Mouse (Mus musculus) left cerebral cortex, adult 18-20 months (tissue): ENCODE measurements at regions not wholly inside any gene's neighbourhood (a gene's known extent, or its start where the extent isn't known, plus 50 kb on each side); places are given as distances from the start of the nearest gene placed in this dataset.
"Not testable (repeated sequence)": the region's sequence is repeated elsewhere in the genome, so short reads cannot be mapped to it uniquely, and the experiment has no call there.

Experiments used
- DNase-seq, 2 experiments: peaks; one replicate each; pipeline ENCODE4 v3.0.0; 2021 to 2022; ENCODE audit warnings: low spot score in 2 of 2, mixed read lengths in 1 of 2

DNA sequence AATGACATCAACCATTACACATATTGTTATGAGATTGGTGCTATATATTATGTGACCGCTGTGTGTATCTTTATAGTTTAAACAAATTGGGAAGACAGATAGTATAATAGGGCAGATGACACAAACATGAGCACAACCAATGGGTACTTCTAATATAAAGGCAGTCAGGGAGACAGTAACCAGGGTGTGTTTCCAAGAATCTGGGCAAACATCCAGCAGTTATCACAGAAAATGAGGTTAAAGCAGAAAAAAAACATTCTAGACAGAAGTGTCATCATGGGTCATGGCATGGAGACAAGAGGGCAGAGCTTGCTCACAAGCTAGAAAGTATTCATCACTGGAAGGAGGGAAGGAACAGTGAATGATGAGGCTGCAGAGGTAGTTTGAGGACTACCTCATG, 129.8 kb upstream of the Arhgap42 start:
- no peak for DNase-seq

DNA sequence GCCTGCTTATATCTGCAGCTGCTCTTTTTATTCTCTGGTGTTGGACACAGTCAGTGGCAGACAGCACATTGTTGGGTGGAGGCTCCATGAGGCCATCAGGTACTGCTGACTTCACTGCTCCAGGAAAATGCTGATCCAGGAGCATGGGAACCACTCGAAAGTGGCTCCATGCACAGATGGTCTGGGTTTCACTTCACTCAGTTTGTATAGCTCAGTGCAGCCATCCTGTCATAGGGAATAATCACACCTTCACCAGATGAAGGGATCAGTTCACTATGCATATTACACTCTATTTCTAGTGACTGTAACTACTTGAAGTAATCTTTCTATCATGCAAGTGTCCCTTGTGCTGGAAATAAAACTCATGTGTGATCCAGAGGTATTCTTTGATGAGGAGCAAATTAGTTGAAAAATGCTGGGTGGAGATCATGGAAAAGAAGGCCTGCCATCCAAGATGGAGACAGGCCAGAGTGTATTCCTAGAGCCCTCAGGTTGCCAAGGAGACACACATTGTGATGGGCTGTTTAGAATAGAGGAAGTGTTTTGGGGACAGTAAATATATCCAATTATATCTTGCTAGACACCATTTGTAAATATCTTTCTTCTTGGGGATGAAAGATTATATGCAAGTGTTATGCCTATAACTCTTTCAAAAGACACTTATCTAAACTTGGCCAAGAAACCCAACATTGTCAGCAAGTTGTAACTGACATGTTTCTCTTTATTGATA, 103.7 kb upstream of the Arhgap42 start:
- DNase-seq = no peak

DNA sequence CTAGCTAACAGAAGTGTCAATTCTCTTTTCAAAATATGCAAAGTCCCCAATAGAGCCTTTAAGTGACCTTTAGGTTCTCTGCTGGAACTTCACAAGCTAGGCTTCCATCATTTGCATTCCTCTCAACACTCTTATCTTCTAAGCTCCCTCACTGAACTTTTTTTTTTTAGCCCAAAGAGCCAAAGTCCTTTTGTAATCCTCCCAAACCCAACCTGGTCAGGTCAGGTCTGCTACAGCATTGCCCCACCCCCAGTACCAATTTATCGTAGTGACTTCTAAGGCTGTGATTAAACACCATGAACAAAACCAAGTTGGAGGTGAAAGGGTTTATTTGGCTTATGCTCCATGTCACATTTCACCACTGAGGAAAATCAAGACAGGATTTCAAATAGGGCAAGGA, 79.7 kb upstream of the Arhgap42 start:
- no peak for DNase-seq

DNA sequence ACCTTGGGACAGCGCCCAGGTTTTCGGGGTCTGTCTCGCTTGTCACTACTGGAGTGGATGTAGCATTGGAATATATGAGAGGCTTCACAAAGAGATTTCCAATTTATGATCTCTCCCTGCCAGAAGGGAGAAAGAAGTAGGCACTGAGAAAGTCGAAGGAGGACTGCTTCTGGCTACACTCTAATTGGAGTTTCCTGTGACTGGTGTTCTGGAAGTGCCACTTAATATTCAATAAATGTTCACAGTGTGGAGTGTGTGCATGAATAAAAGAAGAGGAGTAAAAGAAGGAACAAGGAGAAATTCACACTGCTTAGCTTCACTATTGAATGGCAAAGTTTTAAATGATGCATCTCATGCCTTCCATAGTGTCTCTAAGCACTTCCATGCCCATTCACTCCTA, 77.1 kb upstream of the Arhgap42 start:
- DNase-seq = no peak

DNA sequence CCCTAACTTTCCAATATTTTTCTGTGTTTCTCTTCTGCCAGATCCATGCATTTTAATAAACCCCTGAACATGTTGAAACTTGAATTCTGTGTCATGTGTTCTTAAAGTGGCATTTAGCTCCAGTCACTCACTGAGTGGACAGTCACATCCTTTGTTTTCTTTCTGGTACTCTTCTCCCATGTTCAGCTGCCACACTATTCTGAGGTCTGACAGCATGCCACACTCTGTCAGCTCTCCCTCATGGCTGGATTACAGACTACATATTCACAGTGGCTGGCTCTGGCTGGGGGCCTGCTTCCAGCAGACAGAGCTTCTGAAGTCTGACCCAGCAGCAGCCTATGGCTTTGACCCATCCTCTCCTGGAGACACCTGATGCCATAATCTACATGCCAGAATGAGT, 73.4 kb upstream of the Arhgap42 start:
- no peak for DNase-seq

DNA sequence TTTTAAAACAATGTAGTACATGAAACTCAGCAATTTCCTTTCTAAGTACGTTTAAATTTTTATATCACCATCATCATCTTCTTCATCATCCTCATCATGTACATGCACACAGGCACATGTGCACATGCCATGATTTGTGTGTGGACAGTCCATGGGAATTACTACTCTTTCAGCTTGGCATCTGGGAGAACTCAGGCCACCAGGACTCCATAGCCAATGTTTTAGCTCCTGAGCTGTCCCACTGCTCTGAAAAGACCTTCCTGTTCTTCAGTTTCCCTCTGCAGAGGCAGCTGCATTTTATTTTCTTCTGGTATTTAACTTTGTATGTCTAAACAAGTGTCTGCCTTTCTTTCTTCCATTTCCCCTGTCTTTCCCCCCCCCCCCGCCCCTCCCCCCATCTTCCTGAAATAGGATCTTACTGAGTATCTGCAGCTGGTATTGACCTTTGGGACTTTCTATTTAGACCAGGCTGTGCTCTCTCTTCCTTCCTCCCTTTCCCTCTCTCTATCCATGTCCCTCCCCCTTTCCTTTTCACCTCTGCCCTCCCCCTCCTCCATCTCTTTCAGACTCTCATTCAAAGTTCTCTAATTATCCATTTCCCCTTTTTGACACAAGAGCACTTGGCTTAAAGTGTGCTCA, 72.8 kb upstream of the Arhgap42 start:
- DNase-seq = no peak

DNA sequence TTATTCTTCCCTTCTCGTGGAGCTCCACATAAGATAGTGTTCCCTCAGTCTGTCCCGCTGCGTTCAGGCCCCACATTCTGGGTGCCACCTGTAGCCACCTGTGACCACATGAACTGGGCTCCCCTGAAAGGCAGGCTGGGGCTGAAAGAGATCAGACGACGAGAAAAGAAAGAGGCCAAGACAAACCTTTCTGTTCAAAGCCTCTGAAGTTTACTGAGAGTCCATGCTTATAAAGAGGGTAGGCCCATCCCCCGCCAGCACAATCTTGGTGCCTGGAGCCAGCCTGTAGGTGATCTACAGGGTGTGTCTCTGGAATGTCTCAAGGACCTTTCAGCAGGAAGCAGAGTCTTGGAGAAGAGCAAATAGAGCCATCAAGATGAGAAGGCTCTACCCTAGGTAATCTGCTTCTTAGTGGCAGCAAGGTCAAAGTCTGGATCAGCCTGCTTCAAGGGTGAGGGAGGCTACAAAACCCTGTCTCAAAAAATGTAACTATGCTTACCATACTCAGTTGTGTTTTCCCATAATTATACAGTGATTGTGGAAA, 72.2 kb upstream of the Arhgap42 start:
- DNase-seq = not testable (repeated sequence)

DNA sequence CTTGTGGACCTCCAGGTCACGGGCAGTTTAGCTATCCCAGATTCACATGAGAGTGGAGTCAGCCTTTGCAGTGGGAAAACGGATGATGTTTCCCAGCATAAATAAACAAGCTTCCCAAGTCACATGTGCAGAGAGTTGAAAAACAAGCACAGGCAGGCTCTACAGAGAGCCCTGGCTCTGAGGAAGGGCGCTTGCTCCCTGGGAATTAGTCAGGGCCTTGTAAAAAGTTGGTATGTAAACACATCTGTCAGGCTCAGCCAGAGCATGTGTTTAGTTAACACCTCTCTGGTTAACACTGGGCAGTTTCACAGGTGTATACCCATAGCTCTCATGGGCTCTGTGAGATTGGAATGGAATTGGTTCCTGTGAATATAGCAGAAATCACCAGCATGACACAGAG, 51.9 kb upstream of the Arhgap42 start:
- DNase-seq = no peak

DNA sequence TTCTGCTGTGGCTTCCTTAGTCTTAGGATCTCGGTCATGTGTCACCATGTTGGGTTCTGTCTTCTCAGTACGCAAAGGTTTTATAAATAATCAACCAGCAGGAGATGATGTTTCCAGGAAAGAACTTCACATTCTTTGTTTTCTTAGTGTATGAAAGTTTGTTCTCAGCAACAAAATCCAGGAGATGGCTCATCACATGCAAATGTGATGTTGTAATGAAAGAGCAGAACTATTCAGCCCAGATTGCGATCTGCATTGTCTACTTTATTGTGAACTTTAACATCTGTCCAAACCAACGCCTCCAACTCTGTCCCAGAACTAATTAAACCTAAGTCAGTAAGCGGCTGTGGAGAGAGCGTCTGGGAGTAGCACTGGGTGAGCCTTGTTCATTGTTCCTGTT, 50.7 kb upstream of the Arhgap42 start:
- no peak for DNase-seq
